Mouse (Mus musculus) gastrocnemius, adult 2 months (tissue): ENCODE measurements at regions not wholly inside any gene's neighbourhood (a gene's known extent, or its start where the extent isn't known, plus 50 kb on each side); places are given as distances from the start of the nearest gene placed in this dataset.

Experiments
- DNase-seq: peaks from one replicate; pipeline ENCODE4 v3.0.0; 2022
- H3K27ac ChIP-seq: fragments of 200-600 bp; 2 replicates; pipeline ENCODE4 v1.8.1; 2022; ENCODE audit warnings: mild to moderate bottlenecking
- H3K4me3 ChIP-seq: fragments of 200-600 bp; 2 replicates; pipeline ENCODE4 v1.8.1; 2022; ENCODE audit warnings: mild to moderate bottlenecking, moderate library complexity
- CTCF ChIP-seq: fragments of 200-600 bp; IDR thresholded peaks from 2 replicates; pipeline ENCODE4 v1.8.1; 2022; ENCODE audit warnings: antibody characterized with exemption, mild to moderate bottlenecking, moderate library complexity
- intact Hi-C: fragments of 180-260 bp; cut with DNase I; formaldehyde crosslinking; loops from one replicate; pipeline ENCODE4 v1.15.1; 2025

- intact Hi-C loops = no loop called here
- no peak overlapping the region for H3K27ac ChIP-seq
- H3K4me3 ChIP-seq = peak overlapping the region; percentile 40
- no peak for TF ChIP-seq CTCF
- DNase-seq = no peak
Measured at GRCm38 (mm10) chr10:110534387-110534786, 78.4 kb upstream of the Nav3 start.

- intact Hi-C loops = no loop called here
Measured at GRCm38 (mm10) chr10:110542712-110543111, 86.7 kb upstream of the Nav3 start.

GRCm38 (mm10) chr10:110548391-110548790 lies 92.4 kb upstream of the Nav3 start:
- H3K4me3 ChIP-seq = no peak overlapping the region
- intact Hi-C loops = no loop called here

More at GRCm38 (mm10) chr10:110542712-110543111, 86.7 kb upstream of the Nav3 start:
- Histone ChIP-seq H3K4me3 (no peak overlapping the region), H3K27ac (no peak overlapping the region)
- DNase-seq = no peak
- TF ChIP-seq CTCF = no peak

GRCm38 (mm10) chr10:110553954-110554353 lies 98.0 kb upstream of the Nav3 start:
- no peak for DNase-seq
- intact Hi-C loops = no loop called here
- Histone ChIP-seq H3K4me3 (no peak overlapping the region), H3K27ac (no peak overlapping the region)
- TF ChIP-seq CTCF = no peak

More at GRCm38 (mm10) chr10:110548391-110548790, 92.4 kb upstream of the Nav3 start:
- TF ChIP-seq CTCF = no peak
- no peak for DNase-seq
- H3K27ac ChIP-seq = no peak overlapping the region

- DNase-seq = no peak
- Histone ChIP-seq H3K4me3 (no peak overlapping the region), H3K27ac (no peak overlapping the region)
- intact Hi-C loops = no loop called here
- no peak for TF ChIP-seq CTCF
Measured at GRCm38 (mm10) chr10:110556326-110556883, 100.4 kb upstream of the Nav3 start.

GRCm38 (mm10) chr10:110563057-110563456 lies 107.1 kb upstream of the Nav3 start:
- Histone ChIP-seq H3K27ac (no peak overlapping the region), H3K4me3 (no peak overlapping the region)
- intact Hi-C loops = no loop called here
- no peak for DNase-seq
- TF ChIP-seq CTCF = no peak

GRCm38 (mm10) chr10:110563571-110563970 lies 107.6 kb upstream of the Nav3 start:
- intact Hi-C loops = no loop called here
- DNase-seq = no peak
- H3K27ac ChIP-seq = no peak overlapping the region
- no peak overlapping the region for H3K4me3 ChIP-seq
- TF ChIP-seq CTCF = no peak

- no peak for TF ChIP-seq CTCF
- intact Hi-C loops = no loop called here
- H3K27ac ChIP-seq = no peak overlapping the region
- no peak for DNase-seq
- H3K4me3 ChIP-seq = no peak overlapping the region
Measured at GRCm38 (mm10) chr10:110566260-110567050, 110.5 kb upstream of the Nav3 start.

- no peak overlapping the region for H3K4me3 ChIP-seq
- no peak for DNase-seq
- intact Hi-C loops = no loop called here
- no peak for TF ChIP-seq CTCF
- H3K27ac ChIP-seq = no peak overlapping the region
Measured at GRCm38 (mm10) chr10:110570465-110570864, 114.5 kb upstream of the Nav3 start.

- DNase-seq = no peak
- intact Hi-C loops = no loop called here
- no peak for TF ChIP-seq CTCF
- Histone ChIP-seq H3K27ac (no peak overlapping the region), H3K4me3 (no peak overlapping the region)
Measured at GRCm38 (mm10) chr10:110571179-110571578, 115.2 kb upstream of the Nav3 start.

- Histone ChIP-seq H3K27ac (no peak overlapping the region), H3K4me3 (no peak overlapping the region)
- intact Hi-C loops = no loop called here
- TF ChIP-seq CTCF = no peak
- no peak for DNase-seq
Measured at GRCm38 (mm10) chr10:110573530-110573929, 117.5 kb upstream of the Nav3 start.

- TF ChIP-seq CTCF = no peak
- H3K27ac ChIP-seq = no peak overlapping the region
- H3K4me3 ChIP-seq = no peak overlapping the region
- no peak for DNase-seq
- intact Hi-C loops = no loop called here
Measured at GRCm38 (mm10) chr10:110586029-110586428, 130.0 kb upstream of the Nav3 start.

- H3K4me3 ChIP-seq = no peak overlapping the region
- intact Hi-C loops = no loop called here
- H3K27ac ChIP-seq = no peak overlapping the region
- no peak for TF ChIP-seq CTCF
- DNase-seq = no peak
Measured at GRCm38 (mm10) chr10:110586507-110586906, 130.5 kb upstream of the Nav3 start.

- no peak for TF ChIP-seq CTCF
- intact Hi-C loops = no loop called here
- no peak overlapping the region for H3K4me3 ChIP-seq
- no peak overlapping the region for H3K27ac ChIP-seq
- DNase-seq = no peak
Measured at GRCm38 (mm10) chr10:110587529-110587928, 131.5 kb upstream of the Nav3 start.
